Mouse (Mus musculus): ENCODE measurements at regions not wholly inside any gene's neighbourhood (a gene's known extent, or its start where the extent isn't known, plus 50 kb on each side); places are given as distances from the start of the nearest gene placed in this dataset.

DNA sequence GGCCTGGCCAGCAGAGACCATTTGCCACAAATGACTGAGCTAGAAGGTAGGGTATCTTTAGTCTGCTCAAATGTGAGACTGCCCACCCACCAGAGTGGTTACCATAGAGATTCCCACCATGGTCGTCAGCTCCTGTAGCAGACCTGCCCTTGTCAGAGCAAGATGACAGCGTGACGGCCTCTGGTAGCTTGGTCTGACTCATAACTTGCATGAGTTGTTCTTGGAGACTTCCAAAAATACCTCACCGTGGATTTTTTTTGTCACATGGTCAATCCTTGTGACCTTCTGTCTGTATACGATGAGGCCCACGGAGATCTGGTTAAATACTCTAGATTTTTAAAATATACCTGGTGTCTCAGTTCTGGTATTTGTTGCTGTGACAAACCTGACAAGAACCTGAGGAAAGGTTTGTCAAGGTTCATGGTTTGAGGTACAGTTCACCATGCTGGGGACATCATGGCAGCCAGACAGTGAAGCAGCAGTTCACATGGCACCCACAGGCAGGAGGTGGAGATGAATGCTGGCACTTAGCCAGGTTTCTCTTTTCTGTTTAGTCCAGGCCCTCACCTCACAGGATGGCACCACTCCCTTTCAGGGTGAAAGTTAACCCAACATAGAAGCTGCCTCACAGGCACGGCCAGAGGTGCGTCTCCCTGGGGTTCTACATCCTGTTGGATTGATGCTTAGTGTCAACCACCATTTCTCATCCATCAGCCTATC is 91.4 kb upstream of the Ctnnb1 start:
- 87% methylated on average over 8 of the region's 8 CpGs for WGBS
- H3K27me3 ChIP-seq: no peaks in the 10 kb centered on the region

DNA sequence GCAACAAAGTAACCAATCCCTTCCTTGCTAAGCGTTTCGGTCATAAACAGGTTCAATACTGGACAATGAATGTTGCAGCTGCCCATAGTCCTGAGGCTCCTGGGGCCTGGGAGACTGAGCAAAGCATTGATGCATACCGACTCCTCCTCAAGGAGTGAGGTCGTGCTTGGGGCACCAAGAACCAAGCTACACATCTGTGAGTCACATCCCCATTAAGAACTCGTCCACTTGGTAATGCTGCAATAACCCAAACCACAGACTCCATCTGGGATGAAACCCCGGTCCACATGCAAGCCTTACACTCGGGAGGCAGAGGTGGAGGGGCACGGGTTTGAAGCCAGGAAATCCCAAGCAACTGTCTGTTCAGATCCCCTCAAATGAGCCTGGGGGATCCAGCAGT is 85.3 kb upstream of the Ctnnb1 start:
- ATAC-seq (ENCODE audit: low FRiP score, low read depth): no peak
- Histone ChIP-seq H3K4me2 (replicated peaks) (no peak overlapping the region), H3K9ac (no peak overlapping the region), H3K27ac (no peak overlapping the region), H3K4me1 (0 out of 2 replicates have a peak, but pooled peaks cover 2% of the 10 kb centered on the region), H3K4me3 (no peak overlapping the region), H3K36me3 (no peaks in the 10 kb centered on the region), H3K27me3 (no peaks in the 10 kb centered on the region), H3K9me3 (no peaks in the 10 kb centered on the region)
- 59% methylated on average over 8 of the region's 8 CpGs for WGBS

More for the DNA sequence above, 91.4 kb upstream of the Ctnnb1 start:
- H3K9ac ChIP-seq: no peak overlapping the region
- no peak overlapping the region for H3K4me3 ChIP-seq
- no peaks in the 10 kb centered on the region for H3K4me1 ChIP-seq
- no peak overlapping the region for H3K4me2 ChIP-seq (replicated peaks)
- ATAC-seq (ENCODE audit: low FRiP score, low read depth): no peak
- no peak overlapping the region for H3K27ac ChIP-seq
- H3K36me3 ChIP-seq: no peaks in the 10 kb centered on the region
- H3K9me3 ChIP-seq: no peaks in the 10 kb centered on the region

- 86% methylated on average over 10 of the region's 10 CpGs for WGBS
Measured at GRCm38 (mm10) chr9:120845538-120845937, 83.5 kb upstream of the Ctnnb1 start.

DNA sequence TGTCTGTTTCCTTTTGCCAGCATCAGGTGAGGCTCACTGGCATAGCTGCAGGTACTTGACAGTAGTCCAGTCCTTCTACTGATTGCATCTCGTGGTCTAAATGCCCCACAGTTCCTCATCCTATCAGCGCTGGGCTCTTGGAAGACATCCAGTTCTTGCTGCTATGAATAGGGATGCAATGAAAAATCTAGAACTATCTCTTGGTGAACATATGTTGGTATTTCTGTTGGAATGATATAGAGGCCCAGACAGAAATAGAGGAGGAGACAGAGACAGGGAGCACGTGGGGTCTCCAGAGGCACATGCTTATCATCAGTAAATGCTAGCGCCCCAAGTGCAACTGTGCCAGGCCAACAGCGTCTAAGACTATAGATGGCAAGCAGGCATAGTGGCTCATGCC is 81.4 kb upstream of the Ctnnb1 start:
- Histone ChIP-seq H3K9ac (no peak overlapping the region), H3K27me3 (no peaks in the 10 kb centered on the region), H3K36me3 (no peaks in the 10 kb centered on the region), H3K9me3 (no peaks in the 10 kb centered on the region), H3K4me3 (no peak overlapping the region), H3K4me2 (replicated peaks) (no peak overlapping the region), H3K4me1 (0 out of 2 replicates have a peak, but pooled peaks cover 2% of the 10 kb centered on the region), H3K27ac (no peak overlapping the region)
- WGBS: 88% methylated on average over 5 of the region's 5 CpGs
- no peak for ATAC-seq (ENCODE audit: low FRiP score, low read depth)

More at GRCm38 (mm10) chr9:120845538-120845937, 83.5 kb upstream of the Ctnnb1 start:
- Histone ChIP-seq H3K4me1 (0 out of 2 replicates have a peak, but pooled peaks cover 2% of the 10 kb centered on the region), H3K4me3 (no peak overlapping the region), H3K4me2 (replicated peaks) (no peak overlapping the region), H3K27ac (no peak overlapping the region), H3K36me3 (no peaks in the 10 kb centered on the region), H3K27me3 (no peaks in the 10 kb centered on the region), H3K9ac (no peak overlapping the region), H3K9me3 (no peaks in the 10 kb centered on the region)
- no peak for ATAC-seq (ENCODE audit: low FRiP score, low read depth)

GRCm38 (mm10) chr9:120848962-120849361 is 80.1 kb upstream of the Ctnnb1 start:
- no peaks in the 10 kb centered on the region for H3K27me3 ChIP-seq

GRCm38 (mm10) chr9:120850092-120850491 is 78.9 kb upstream of the Ctnnb1 start:
- Histone ChIP-seq H3K4me3 (no peak overlapping the region), H3K36me3 (no peaks in the 10 kb centered on the region), H3K4me2 (replicated peaks) (no peak overlapping the region), H3K27me3 (no peaks in the 10 kb centered on the region), H3K9me3 (no peaks in the 10 kb centered on the region), H3K27ac (no peak overlapping the region), H3K4me1 (peaks cover 4% of the 10 kb centered on the region; the same call in 1 of the 2 replicates), H3K9ac (no peak overlapping the region)
- no peak for ATAC-seq (ENCODE audit: low FRiP score, low read depth)
- WGBS: 60% methylated on average over 5 of the region's 5 CpGs

More at GRCm38 (mm10) chr9:120848962-120849361, 80.1 kb upstream of the Ctnnb1 start:
- no peak overlapping the region for H3K27ac ChIP-seq
- H3K4me1 ChIP-seq: 0 out of 2 replicates have a peak, but pooled peaks cover under 1% of the 10 kb centered on the region
- no peaks in the 10 kb centered on the region for H3K9me3 ChIP-seq
- 83% methylated on average over 2 of the region's 2 CpGs for WGBS
- no peaks in the 10 kb centered on the region for H3K36me3 ChIP-seq
- H3K4me2 ChIP-seq (replicated peaks): no peak overlapping the region
- H3K4me3 ChIP-seq: no peak overlapping the region
- ATAC-seq (ENCODE audit: low FRiP score, low read depth): no peak
- H3K9ac ChIP-seq: no peak overlapping the region

DNA sequence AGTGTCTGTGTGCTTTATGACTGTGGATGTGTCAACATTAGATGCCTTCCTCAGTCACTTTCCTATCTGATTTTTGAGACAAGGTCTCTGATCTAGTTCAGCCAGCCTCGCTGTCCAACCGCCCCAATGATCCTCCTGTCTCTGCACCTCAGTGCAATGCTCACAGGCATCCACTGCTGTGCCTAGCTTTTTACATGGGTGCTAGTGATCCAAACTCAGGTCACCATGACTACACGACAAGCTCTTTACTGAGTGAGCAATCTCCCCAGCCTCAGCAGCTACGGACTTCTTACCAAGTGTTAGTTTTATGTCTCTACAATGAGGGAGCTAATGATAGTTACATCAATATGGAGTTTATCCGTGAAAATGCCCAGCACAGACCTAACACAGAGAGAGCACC is 77.1 kb upstream of the Ctnnb1 start:
- 82% methylated on average over 5 of the region's 5 CpGs for WGBS

GRCm38 (mm10) chr9:120852572-120852971 is 76.4 kb upstream of the Ctnnb1 start:
- no peak overlapping the region for H3K4me3 ChIP-seq
- ATAC-seq (ENCODE audit: low FRiP score, low read depth): no peak
- H3K27ac ChIP-seq: no peak overlapping the region
- 77% methylated on average over 6 of the region's 6 CpGs for WGBS
- H3K9me3 ChIP-seq: no peaks in the 10 kb centered on the region
- H3K27me3 ChIP-seq: no peaks in the 10 kb centered on the region
- H3K4me2 ChIP-seq (replicated peaks): no peak overlapping the region
- no peak overlapping the region for H3K9ac ChIP-seq
- H3K4me1 ChIP-seq: peaks cover 4% of the 10 kb centered on the region; the same call in 1 of the 2 replicates
- H3K36me3 ChIP-seq: no peaks in the 10 kb centered on the region

More for the DNA sequence above, 77.1 kb upstream of the Ctnnb1 start:
- H3K27ac ChIP-seq: no peak overlapping the region
- H3K4me1 ChIP-seq: peaks cover 4% of the 10 kb centered on the region; the same call in 1 of the 2 replicates
- no peak overlapping the region for H3K4me2 ChIP-seq (replicated peaks)
- no peak for ATAC-seq (ENCODE audit: low FRiP score, low read depth)
- H3K4me3 ChIP-seq: no peak overlapping the region
- H3K27me3 ChIP-seq: no peaks in the 10 kb centered on the region
- no peak overlapping the region for H3K9ac ChIP-seq
- H3K9me3 ChIP-seq: no peaks in the 10 kb centered on the region
- no peaks in the 10 kb centered on the region for H3K36me3 ChIP-seq

DNA sequence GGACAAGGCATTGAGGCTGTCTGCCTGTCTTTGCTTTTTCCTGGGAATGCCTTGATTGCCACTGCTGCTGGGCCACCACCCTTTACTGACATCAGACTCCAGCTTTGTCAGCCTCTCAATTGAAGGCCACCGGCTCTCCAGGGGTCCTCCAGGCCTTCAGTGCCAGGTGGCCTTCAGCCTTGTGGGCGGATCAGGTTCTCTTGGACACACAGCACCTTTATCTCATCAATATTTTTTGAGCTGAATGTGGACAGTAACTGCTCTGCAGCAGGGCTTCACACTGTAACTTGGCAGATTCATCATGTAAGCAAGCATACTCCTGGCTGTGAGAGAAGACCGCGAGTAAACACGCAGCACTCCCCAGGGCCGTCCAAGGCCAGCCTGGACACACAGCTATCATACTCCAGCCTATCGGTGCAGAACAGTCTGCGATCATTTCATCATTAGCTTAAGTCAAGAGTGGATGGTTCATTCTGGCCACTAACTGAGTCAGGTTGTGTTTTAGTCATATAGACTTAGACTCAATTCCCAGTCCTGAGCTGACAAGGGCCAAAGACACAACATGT is 75.9 kb upstream of the Ctnnb1 start:
- ATAC-seq (ENCODE audit: low FRiP score, low read depth): no peak
- no peak overlapping the region for H3K4me3 ChIP-seq
- no peak overlapping the region for H3K4me2 ChIP-seq (replicated peaks)
- H3K27ac ChIP-seq: no peak overlapping the region; the same call in 1 of the 2 replicates
- no peak overlapping the region for H3K9ac ChIP-seq
- no peaks in the 10 kb centered on the region for H3K36me3 ChIP-seq
- 94% methylated on average over 8 of the region's 8 CpGs for WGBS
- no peaks in the 10 kb centered on the region for H3K9me3 ChIP-seq
- no peaks in the 10 kb centered on the region for H3K27me3 ChIP-seq
- peaks cover 4% of the 10 kb centered on the region; the same call in 1 of the 2 replicates for H3K4me1 ChIP-seq

- WGBS: 74% methylated on average over 7 of the region's 7 CpGs
- no peak overlapping the region for H3K27ac ChIP-seq
- no peak for ATAC-seq (ENCODE audit: low FRiP score, low read depth)
- no peaks in the 10 kb centered on the region for H3K36me3 ChIP-seq
- H3K4me1 ChIP-seq: peaks cover 4% of the 10 kb centered on the region; the same call in 1 of the 2 replicates
- no peak overlapping the region for H3K4me2 ChIP-seq (replicated peaks)
- no peak overlapping the region for H3K4me3 ChIP-seq
- no peaks in the 10 kb centered on the region for H3K9me3 ChIP-seq
- H3K27me3 ChIP-seq: no peaks in the 10 kb centered on the region
- no peak overlapping the region for H3K9ac ChIP-seq
Measured at GRCm38 (mm10) chr9:120854351-120854750, 74.7 kb upstream of the Ctnnb1 start.

DNA sequence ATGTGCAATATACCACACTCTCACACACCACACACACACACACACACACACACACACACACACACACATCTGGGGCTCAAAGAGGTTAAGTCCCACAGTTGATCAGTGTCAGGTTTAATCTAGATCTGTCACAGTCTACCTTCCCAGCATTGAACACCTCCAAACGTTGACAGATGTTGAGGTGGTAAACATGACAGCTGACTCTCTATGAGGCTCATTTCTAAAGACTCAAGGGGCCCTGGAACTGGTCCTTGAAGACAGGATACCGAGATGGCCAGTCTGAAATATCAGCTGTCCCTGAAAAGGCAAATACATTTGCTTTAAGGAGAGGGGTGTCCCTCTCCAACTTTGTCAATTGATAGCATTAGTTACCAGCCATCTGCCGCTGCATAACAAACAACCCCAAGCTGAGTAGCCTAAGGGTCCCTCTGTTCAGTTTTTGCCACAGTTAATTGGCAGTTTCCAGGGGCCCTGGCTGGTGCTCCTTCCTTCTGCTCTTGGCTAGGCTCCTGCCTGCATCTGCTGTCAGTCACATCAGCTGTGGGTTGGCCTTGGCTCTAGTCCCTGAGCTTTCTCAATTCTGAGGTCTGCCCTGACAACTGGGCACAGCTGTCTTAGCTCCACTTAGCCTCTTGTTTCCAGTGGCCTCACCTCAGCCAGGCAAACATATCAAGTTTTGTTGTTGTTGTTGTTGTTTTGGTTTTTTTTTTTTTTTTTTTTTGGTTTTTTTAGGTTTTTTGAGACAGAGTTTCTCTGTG is 73.5 kb upstream of the Ctnnb1 start:
- Histone ChIP-seq H3K4me2 (replicated peaks) (no peak overlapping the region), H3K4me3 (no peak overlapping the region), H3K4me1 (peaks cover 4% of the 10 kb centered on the region; the same call in 1 of the 2 replicates), H3K27ac (no peak overlapping the region), H3K9ac (no peak overlapping the region), H3K9me3 (no peaks in the 10 kb centered on the region), H3K27me3 (no peaks in the 10 kb centered on the region), H3K36me3 (no peaks in the 10 kb centered on the region)
- ATAC-seq (ENCODE audit: low FRiP score, low read depth): no peak; the same call in 1 of the 2 replicates
- WGBS: 53% methylated on average over 3 of the region's 3 CpGs
